Mouse (Mus musculus): ENCODE results near the gene Cdc14a.

The Cdc14a gene

GRCm38 (mm10) chr3:116423353-116424159, at the start of gene Cdc14a:
Gene Cdc14a, minus strand, starts transcription at chr3:116424032.
- peak; percentile 73 for DNase-seq (ENCODE audit: low read depth, low spot score)

- no peak for DNase-seq (ENCODE audit: low read depth, low spot score)
Observed at GRCm38 (mm10) chr3:116465709-116466108, 41.9 kb upstream of the Cdc14a start.

- no peak for DNase-seq (ENCODE audit: low read depth, low spot score)
Observed at GRCm38 (mm10) chr3:116464318-116464717, 40.5 kb upstream of the Cdc14a start.

- no peak for DNase-seq (ENCODE audit: low read depth, low spot score)
Observed at GRCm38 (mm10) chr3:116461053-116461452, 37.2 kb upstream of the Cdc14a start.

GRCm38 (mm10) chr3:116454529-116454928, 30.7 kb upstream of the Cdc14a start:
- DNase-seq (ENCODE audit: low read depth, low spot score), result no peak

GRCm38 (mm10) chr3:116450741-116451140, 26.9 kb upstream of the Cdc14a start:
- DNase-seq (ENCODE audit: low read depth, low spot score), result no peak

GRCm38 (mm10) chr3:116444327-116444726, 20.5 kb upstream of the Cdc14a start:
- DNase-seq (ENCODE audit: low read depth, low spot score), result no peak

GRCm38 (mm10) chr3:116442788-116443187, 19.0 kb upstream of the Cdc14a start:
- no peak for DNase-seq (ENCODE audit: low read depth, low spot score)

- DNase-seq (ENCODE audit: low read depth, low spot score), result peak; percentile 20
Observed at GRCm38 (mm10) chr3:116441518-116442205, 17.8 kb upstream of the Cdc14a start.

- no peak for DNase-seq (ENCODE audit: low read depth, low spot score)
Observed at GRCm38 (mm10) chr3:116440066-116440997, 16.5 kb upstream of the Cdc14a start.

- no peak for DNase-seq (ENCODE audit: low read depth, low spot score)
Observed at GRCm38 (mm10) chr3:116436811-116437601, 13.2 kb upstream of the Cdc14a start.

- DNase-seq (ENCODE audit: low read depth, low spot score), result no peak
Observed at GRCm38 (mm10) chr3:116436113-116436512, 12.3 kb upstream of the Cdc14a start.

- DNase-seq (ENCODE audit: low read depth, low spot score), result no peak
Observed at GRCm38 (mm10) chr3:116434757-116435156, 10.9 kb upstream of the Cdc14a start.

- DNase-seq (ENCODE audit: low read depth, low spot score), result no peak
Observed at GRCm38 (mm10) chr3:116425901-116426300, 2.1 kb upstream of the Cdc14a start.

GRCm38 (mm10) chr3:116424973-116425284, 1.1 kb upstream of the Cdc14a start:
- peak; percentile 95 for DNase-seq (ENCODE audit: low read depth, low spot score)

GRCm38 (mm10) chr3:116424160-116424972, 534 bp upstream of the Cdc14a start:
- peak; percentile 94 for DNase-seq (ENCODE audit: low read depth, low spot score)

GRCm38 (mm10) chr3:116422795-116423352, 958 bp downstream of the Cdc14a start:
- DNase-seq (ENCODE audit: low read depth, low spot score), result peak; percentile 35

- DNase-seq (ENCODE audit: low read depth, low spot score), result no peak
Observed at GRCm38 (mm10) chr3:116422074-116422473, 1.8 kb downstream of the Cdc14a start.

- no peak for DNase-seq (ENCODE audit: low read depth, low spot score)
Observed at GRCm38 (mm10) chr3:116421121-116421520, 2.7 kb downstream of the Cdc14a start.

- no peak for DNase-seq (ENCODE audit: low read depth, low spot score)
Observed at GRCm38 (mm10) chr3:116419791-116420190, 4.0 kb downstream of the Cdc14a start.
